Mouse (Mus musculus) E14TG2a.4 (cell line): ENCODE data around the gene March5.
"Not testable (repeated sequence)": the region's sequence is repeated elsewhere in the genome, so short reads cannot be mapped to it uniquely, and the experiment has no call there.

ENCODE experiments used
- H3K27me3 ChIP-seq: 2 replicates; pipeline ENCODE4 v1.6.1; 2014; ENCODE audit warnings: low read length, control low read depth; ENCODE audit not compliant: insufficient read depth
- H3K36me3 ChIP-seq: 2 replicates; pipeline ENCODE4 v1.6.1; 2014; ENCODE audit warnings: low read length, control low read depth; ENCODE audit not compliant: insufficient read depth
- H3K4me1 ChIP-seq: replicated peaks from 2 replicates; pipeline ENCODE4 v1.6.1; 2014; ENCODE audit warnings: low read depth, low read length, control low read depth
- H3K4me3 ChIP-seq: replicated peaks from 2 replicates; pipeline ENCODE4 v1.5.1; 2014; ENCODE audit warnings: mild to moderate bottlenecking, low read length
- H3K9me3 ChIP-seq: 2 replicates; pipeline ENCODE4 v1.6.1; 2014; ENCODE audit warnings: low read length, control low read depth
- CTCF ChIP-seq: conservative IDR thresholded peaks from 2 replicates; pipeline ENCODE4 v1.5.1; 2014; ENCODE audit warnings: low read length
- NANOG ChIP-seq: IDR thresholded peaks from 2 replicates; pipeline ENCODE4 v1.6.1; 2014; ENCODE audit warnings: borderline replicate concordance, low read length, mixed read lengths
- POU5F1 ChIP-seq: IDR thresholded peaks from 2 replicates; pipeline ENCODE4 v1.6.1; 2014; ENCODE audit warnings: low read length, borderline replicate concordance

The March5 gene

GRCm38 (mm10) chr19:37175919-37176318 lies 31.4 kb upstream of the March5 start:
- Histone ChIP-seq H3K4me1 (peaks cover 44% of the 10 kb centered on the region), H3K4me3 (peak overlapping the region; percentile 84; the same call in 1 of the 2 replicates), H3K27me3 (peaks cover 49% of the 10 kb centered on the region), H3K9me3 (no peaks in the 10 kb centered on the region), H3K36me3 (no peaks in the 10 kb centered on the region)
- no peak for TF ChIP-seq NANOG
- TF ChIP-seq CTCF = no peak
- no peak for TF ChIP-seq POU5F1

DNA sequence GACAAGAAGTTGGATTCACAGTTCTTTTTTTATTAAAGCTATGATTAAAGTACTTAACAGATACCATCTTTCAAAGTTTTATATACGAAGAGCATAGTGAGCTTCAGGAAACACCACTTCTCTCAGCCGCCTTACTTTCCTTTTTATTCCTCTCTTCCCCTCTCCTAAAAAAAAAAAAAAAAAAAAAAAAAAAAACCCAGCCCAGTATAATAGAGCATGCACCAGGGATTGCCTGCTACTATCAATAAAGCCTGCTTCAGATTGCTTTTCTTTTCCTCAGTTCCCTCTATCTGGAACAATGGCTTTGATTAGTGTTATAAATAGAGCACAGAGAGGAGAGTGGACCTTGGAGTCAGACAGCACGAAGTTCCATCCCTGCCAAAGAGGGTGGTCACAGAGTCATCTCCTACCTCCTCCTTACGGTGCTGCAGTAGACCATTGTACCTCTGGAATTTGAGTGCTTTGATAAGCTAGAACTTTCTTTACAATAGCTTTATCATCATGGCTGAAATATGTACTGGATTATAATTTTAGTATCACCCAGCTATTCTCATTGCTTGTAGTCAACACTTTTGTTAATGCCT lies 30.4 kb upstream of the March5 start:
- Histone ChIP-seq H3K36me3 (no peaks in the 10 kb centered on the region), H3K4me1 (peaks cover 44% of the 10 kb centered on the region), H3K27me3 (peaks cover 46% of the 10 kb centered on the region), H3K4me3 (no peak overlapping the region), H3K9me3 (no peaks in the 10 kb centered on the region)
- TF ChIP-seq CTCF (no peak), NANOG (no peak), POU5F1 (no peak)

GRCm38 (mm10) chr19:37177819-37178708 lies 29.3 kb upstream of the March5 start:
- no peak for TF ChIP-seq NANOG
- TF ChIP-seq POU5F1 = peak; percentile 39; the same call in 1 of the 2 replicates
- TF ChIP-seq CTCF = no peak
- peaks cover 40% of the 10 kb centered on the region for H3K4me1 ChIP-seq

DNA sequence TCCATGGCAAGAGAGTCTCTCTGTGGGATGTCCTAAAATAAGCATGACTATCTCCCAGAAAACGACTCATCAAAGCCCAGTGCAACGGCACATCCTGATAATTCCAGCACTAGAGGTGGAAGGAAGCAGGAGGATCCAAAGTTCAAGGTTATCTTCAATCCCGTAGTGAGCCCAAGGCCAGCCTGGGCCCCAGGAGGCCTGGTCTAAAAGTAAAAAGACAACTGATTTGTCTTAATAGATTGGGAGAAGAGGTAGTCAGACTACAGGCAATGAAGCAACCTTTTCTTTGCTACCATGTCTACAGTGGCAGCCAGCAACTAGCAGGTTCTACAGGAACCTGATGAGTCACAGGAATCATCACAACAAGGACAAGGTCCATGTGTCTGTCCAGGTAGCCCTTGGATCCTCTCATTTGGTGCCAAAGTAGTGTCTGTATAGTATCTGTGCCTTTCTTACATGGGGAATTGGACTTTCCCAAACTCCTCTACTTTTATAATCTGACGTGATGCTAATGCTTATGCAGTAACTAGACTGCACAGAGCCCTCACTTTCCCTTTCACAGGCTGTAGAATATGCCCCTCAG lies 18.9 kb upstream of the March5 start:
- Histone ChIP-seq H3K4me3 (no peak overlapping the region), H3K27me3 (no peaks in the 10 kb centered on the region), H3K9me3 (no peaks in the 10 kb centered on the region), H3K4me1 (no peaks in the 10 kb centered on the region), H3K36me3 (no peaks in the 10 kb centered on the region)
- no peak for TF ChIP-seq NANOG
- TF ChIP-seq POU5F1 = no peak
- TF ChIP-seq CTCF = no peak

More at GRCm38 (mm10) chr19:37177819-37178708, 29.3 kb upstream of the March5 start:
- Histone ChIP-seq H3K36me3 (no peaks in the 10 kb centered on the region), H3K27me3 (peaks cover 35% of the 10 kb centered on the region), H3K9me3 (no peaks in the 10 kb centered on the region), H3K4me3 (no peak overlapping the region)

GRCm38 (mm10) chr19:37192475-37193058 lies 14.8 kb upstream of the March5 start:
- Histone ChIP-seq H3K4me1 (peaks cover 3% of the 10 kb centered on the region; the same call in 1 of the 2 replicates), H3K4me3 (no peak overlapping the region), H3K9me3 (no peaks in the 10 kb centered on the region), H3K36me3 (no peaks in the 10 kb centered on the region), H3K27me3 (no peaks in the 10 kb centered on the region)
- TF ChIP-seq NANOG (no peak), POU5F1 (no peak), CTCF (no peak)

DNA sequence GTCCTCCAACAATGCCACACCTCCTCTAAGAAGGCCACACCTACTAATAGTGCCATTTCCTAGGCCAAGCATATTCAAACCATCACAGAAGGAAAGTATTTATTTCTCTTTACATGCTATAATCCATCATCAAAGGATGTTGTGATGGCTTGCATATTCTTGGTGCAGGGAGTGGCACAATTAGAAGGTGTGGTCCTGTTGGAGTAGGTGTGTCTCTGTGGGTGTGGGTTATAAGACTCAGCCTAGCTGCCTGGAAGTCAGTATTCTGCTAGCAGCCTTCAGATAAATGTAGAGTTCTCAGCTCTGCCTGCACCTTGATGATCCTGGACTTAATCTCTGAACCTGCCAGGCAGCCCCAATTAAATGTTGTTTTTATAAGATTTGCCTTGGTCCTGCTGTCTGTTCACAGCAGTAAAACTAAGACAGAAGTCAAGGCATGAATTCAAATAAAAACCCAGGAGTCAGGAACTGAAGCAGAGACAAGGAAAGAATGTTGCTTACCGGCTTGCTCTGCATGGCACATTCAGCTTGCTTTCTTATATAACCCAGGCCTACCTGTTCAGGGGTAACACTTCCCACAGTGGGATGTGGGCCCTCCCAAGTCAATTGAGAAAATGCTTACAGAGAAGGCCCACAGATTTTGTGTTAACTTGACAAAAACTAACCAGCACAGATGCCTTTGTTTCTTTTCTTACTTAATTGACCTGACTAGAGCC lies 9.0 kb upstream of the March5 start:
- Histone ChIP-seq H3K27me3 (no peaks in the 10 kb centered on the region), H3K36me3 (no peaks in the 10 kb centered on the region), H3K4me1 (peaks cover 16% of the 10 kb centered on the region), H3K4me3 (no peak overlapping the region), H3K9me3 (no peaks in the 10 kb centered on the region)
- TF ChIP-seq POU5F1 = no peak
- no peak for TF ChIP-seq CTCF
- 0 out of 2 replicates have a peak, but pooled peaks have one; percentile 36 for TF ChIP-seq NANOG

DNA sequence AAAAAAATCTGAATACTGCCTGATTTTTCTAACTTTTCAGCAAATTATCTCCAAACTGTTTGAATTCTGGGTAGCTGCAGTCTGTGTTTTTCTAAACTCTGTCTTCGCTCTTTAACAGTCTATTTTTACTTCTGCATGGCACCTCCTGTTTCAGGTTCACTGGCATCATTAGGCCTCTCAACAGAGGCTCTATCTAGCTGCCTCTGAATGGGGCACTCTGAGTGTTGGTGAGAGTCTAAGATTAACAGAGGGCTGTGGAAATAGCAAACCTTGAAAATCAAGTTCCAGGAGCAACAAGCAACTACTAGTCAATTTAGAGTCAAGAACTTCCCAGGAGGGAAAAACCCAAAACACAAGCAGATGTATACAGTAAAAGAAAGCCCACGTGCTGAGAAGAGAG lies 7.5 kb upstream of the March5 start:
- H3K9me3 ChIP-seq = no peaks in the 10 kb centered on the region
- no peaks in the 10 kb centered on the region for H3K36me3 ChIP-seq
- H3K4me3 ChIP-seq = no peak overlapping the region
- TF ChIP-seq POU5F1 (no peak), NANOG (no peak), CTCF (no peak)
- peaks cover 18% of the 10 kb centered on the region for H3K4me1 ChIP-seq
- H3K27me3 ChIP-seq = no peaks in the 10 kb centered on the region

GRCm38 (mm10) chr19:37203371-37203770 lies 4.0 kb upstream of the March5 start:
- Histone ChIP-seq H3K36me3 (no peaks in the 10 kb centered on the region), H3K9me3 (no peaks in the 10 kb centered on the region)

GRCm38 (mm10) chr19:37205155-37205554 lies 2.2 kb upstream of the March5 start:
- not testable (repeated sequence) for H3K27me3 ChIP-seq, H3K4me3 ChIP-seq, H3K36me3 ChIP-seq, H3K9me3 ChIP-seq
- peaks cover 28% of the 10 kb centered on the region for H3K4me1 ChIP-seq

More at GRCm38 (mm10) chr19:37203371-37203770, 4.0 kb upstream of the March5 start:
- TF ChIP-seq CTCF (no peak), NANOG (no peak)
- Histone ChIP-seq H3K4me1 (peaks cover 18% of the 10 kb centered on the region), H3K4me3 (no peak overlapping the region), H3K27me3 (peaks cover 7% of the 10 kb centered on the region; the same call in 1 of the 2 replicates)
